Mouse (Mus musculus) C2C12 (cell line): Measurements from ENCODE around the gene Cul9.

Source experiments
- CEBPB ChIP-seq: IDR thresholded peaks from one replicate; pipeline ENCODE4 v1.6.1; 2011; ENCODE audit warnings: low read depth, mild to moderate bottlenecking, control low read depth, moderate library complexity
- CTCF ChIP-seq: IDR thresholded peaks from one replicate; pipeline ENCODE4 v1.5.1; 2011; ENCODE audit not compliant: control insufficient read depth, insufficient read depth, insufficient read length
- FOSL1 ChIP-seq: IDR thresholded peaks from one replicate; pipeline ENCODE4 v1.8.0; 2011; ENCODE audit warnings: mild to moderate bottlenecking, low read length; ENCODE audit not compliant: poor library complexity, insufficient read depth, severe bottlenecking
- MAX ChIP-seq: IDR thresholded peaks from one replicate; pipeline ENCODE4 v1.6.1; 2011; ENCODE audit warnings: mild to moderate bottlenecking, control low read depth
- MYOD1 ChIP-seq: IDR thresholded peaks from one replicate; pipeline ENCODE4 v1.6.1; 2011; ENCODE audit warnings: low read depth; ENCODE audit not compliant: control insufficient read depth, insufficient read length
- MYOG ChIP-seq: IDR thresholded peaks from one replicate; pipeline ENCODE4 v1.6.1; 2011; ENCODE audit not compliant: control insufficient read depth, insufficient read length; ENCODE audit errors: extremely low read depth
- USF1 ChIP-seq: IDR thresholded peaks from one replicate; pipeline ENCODE4 v1.6.1; 2011; ENCODE audit warnings: low read depth, mild to moderate bottlenecking, control low read depth, moderate library complexity

DNA sequence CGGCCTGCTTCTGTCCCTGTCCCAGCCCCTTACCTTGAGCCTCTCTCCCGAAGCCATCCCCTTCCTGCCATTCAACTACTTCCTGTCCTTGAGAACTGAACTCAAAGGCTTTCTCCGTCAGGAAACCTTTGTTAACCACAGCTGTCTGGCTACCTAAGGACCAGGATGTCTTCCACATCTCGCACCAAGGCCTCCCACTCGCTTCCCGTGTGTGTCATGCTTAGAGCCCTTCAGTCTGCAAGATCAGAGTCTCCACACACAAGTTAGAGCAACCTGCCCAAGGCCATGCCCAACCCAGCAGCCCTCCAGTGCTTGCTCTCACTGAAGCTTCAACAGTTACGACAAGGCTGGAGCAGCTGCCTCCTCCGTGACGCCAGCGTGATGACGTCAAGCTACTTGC is 24.8 kb upstream of the Cul9 start:
- TF ChIP-seq CTCF (no peak), USF1 (no peak), MYOG (no peak), CEBPB (no peak), MAX (no peak), FOSL1 (no peak), MYOD1 (no peak)
